Mouse (Mus musculus) E14TG2a.4 (cell line): Measurements from ENCODE around the gene Pkn2.

Source experiments
- CTCF ChIP-seq: conservative IDR thresholded peaks from 2 replicates; pipeline ENCODE4 v1.5.1; 2014; ENCODE audit warnings: low read length
- NANOG ChIP-seq: IDR thresholded peaks from 2 replicates; pipeline ENCODE4 v1.6.1; 2014; ENCODE audit warnings: borderline replicate concordance, low read length, mixed read lengths
- POU5F1 ChIP-seq: IDR thresholded peaks from 2 replicates; pipeline ENCODE4 v1.6.1; 2014; ENCODE audit warnings: low read length, borderline replicate concordance

- TF ChIP-seq CTCF, result no peak
- TF ChIP-seq POU5F1, result no peak
- TF ChIP-seq NANOG, result no peak
Measured at GRCm38 (mm10) chr3:142851631-142852030, 30.2 kb downstream of the Pkn2 start.
